Mouse (Mus musculus) hindbrain, embryonic 13.5 days (tissue): Measurements from ENCODE around the gene Casp3. TPM values are rescaled to one million over a fixed set of nuclear protein-coding genes. Genes with fewer than 3 reads are reported as not detected.

Experiments used
- ATAC-seq: fragments of 200-750 bp; cut with Nextera tagmentation; 2 replicates; pipeline ENCODE4 v1.8.0; 2017; ENCODE audit warnings: moderate TSS enrichment; ENCODE audit not compliant: low FRiP score
- H3K27ac ChIP-seq: fragments of 300-500 bp; sonication (generic); 2 replicates; pipeline ENCODE4 v1.5.1; 2015; ENCODE audit warnings: inconsistent platforms, mild to moderate bottlenecking, moderate library complexity
- H3K27me3 ChIP-seq: fragments of 300-500 bp; sonication (generic); 2 replicates; pipeline ENCODE4 v1.6.1; 2015; ENCODE audit warnings: mild to moderate bottlenecking, inconsistent platforms
- H3K36me3 ChIP-seq: fragments of 300-500 bp; sonication (generic); 2 replicates; pipeline ENCODE4 v1.6.1; 2015; ENCODE audit warnings: mild to moderate bottlenecking, inconsistent platforms
- H3K4me1 ChIP-seq: fragments of 300-500 bp; sonication (generic); replicated peaks from 2 replicates; pipeline ENCODE4 v1.6.1; 2015; ENCODE audit warnings: inconsistent platforms
- H3K4me2 ChIP-seq: fragments of 300-500 bp; sonication (generic); 2 replicates; pipeline ENCODE4 v1.6.1; 2015; ENCODE audit warnings: inconsistent platforms, mild to moderate bottlenecking, moderate library complexity
- H3K4me3 ChIP-seq: fragments of 300-500 bp; sonication (generic); 2 replicates; pipeline ENCODE4 v1.5.1; 2015; ENCODE audit warnings: mild to moderate bottlenecking, inconsistent platforms
- H3K9ac ChIP-seq: fragments of 300-500 bp; sonication (generic); 2 replicates; pipeline ENCODE4 v1.6.1; 2015; ENCODE audit warnings: mild to moderate bottlenecking, inconsistent platforms
- H3K9me3 ChIP-seq: fragments of 300-500 bp; sonication (generic); 2 replicates; pipeline ENCODE4 v1.6.1; 2016; ENCODE audit warnings: inconsistent platforms
- WGBS: fragments of 180-500 bp; shearing (Covaris S2); methylation state at CpG from one replicate; pipeline ENCODE4 v1.1.7; 2015; 5-methylcytosine and 5-hydroxymethylcytosine counted together
- polyA plus RNA-seq: library from polyadenylated mRNA; unstranded; fragments of >200 nt; fragmentation: Nextera tagmentation; extraction: Ambion mirVana; gene quantifications from 2 replicates; pipeline ENCODE4 v1.2.1, GENCODE M21; 2015

The Casp3 gene
- polyA plus RNA-seq, 1 experiment from 2014 or later = 203 TPM

GRCm38 (mm10) chr8:46613377-46613776 lies 3.7 kb upstream of the Casp3 start:
- no peak for ATAC-seq

GRCm38 (mm10) chr8:46615936-46616335 lies 1.2 kb upstream of the Casp3 start:
- no peaks in the 10 kb centered on the region for H3K27me3 ChIP-seq
- no peaks in the 10 kb centered on the region for H3K9me3 ChIP-seq
- H3K4me1 ChIP-seq = peaks cover 32% of the 10 kb centered on the region
- no peak overlapping the region for H3K9ac ChIP-seq
- no peak overlapping the region for H3K4me3 ChIP-seq
- H3K27ac ChIP-seq = 0 out of 2 replicates have a peak overlapping the region, but pooled peaks have one; percentile 96
- H3K36me3 ChIP-seq = no peaks in the 10 kb centered on the region
- peak overlapping the region; percentile 90 for H3K4me2 ChIP-seq
- no peak for ATAC-seq
- WGBS = 89% methylated on average over 8 of the region's 8 CpGs

More at GRCm38 (mm10) chr8:46613377-46613776, 3.7 kb upstream of the Casp3 start:
- Histone ChIP-seq H3K27ac (no peak overlapping the region), H3K27me3 (no peaks in the 10 kb centered on the region), H3K4me1 (peaks cover 12% of the 10 kb centered on the region), H3K9me3 (no peaks in the 10 kb centered on the region), H3K4me2 (no peak overlapping the region), H3K9ac (0 out of 2 replicates have a peak overlapping the region, but pooled peaks have one; percentile 2), H3K36me3 (no peaks in the 10 kb centered on the region; the same call in 1 of the 2 replicates), H3K4me3 (no peak overlapping the region)
- 80% methylated on average over 4 of the region's 4 CpGs for WGBS

DNA sequence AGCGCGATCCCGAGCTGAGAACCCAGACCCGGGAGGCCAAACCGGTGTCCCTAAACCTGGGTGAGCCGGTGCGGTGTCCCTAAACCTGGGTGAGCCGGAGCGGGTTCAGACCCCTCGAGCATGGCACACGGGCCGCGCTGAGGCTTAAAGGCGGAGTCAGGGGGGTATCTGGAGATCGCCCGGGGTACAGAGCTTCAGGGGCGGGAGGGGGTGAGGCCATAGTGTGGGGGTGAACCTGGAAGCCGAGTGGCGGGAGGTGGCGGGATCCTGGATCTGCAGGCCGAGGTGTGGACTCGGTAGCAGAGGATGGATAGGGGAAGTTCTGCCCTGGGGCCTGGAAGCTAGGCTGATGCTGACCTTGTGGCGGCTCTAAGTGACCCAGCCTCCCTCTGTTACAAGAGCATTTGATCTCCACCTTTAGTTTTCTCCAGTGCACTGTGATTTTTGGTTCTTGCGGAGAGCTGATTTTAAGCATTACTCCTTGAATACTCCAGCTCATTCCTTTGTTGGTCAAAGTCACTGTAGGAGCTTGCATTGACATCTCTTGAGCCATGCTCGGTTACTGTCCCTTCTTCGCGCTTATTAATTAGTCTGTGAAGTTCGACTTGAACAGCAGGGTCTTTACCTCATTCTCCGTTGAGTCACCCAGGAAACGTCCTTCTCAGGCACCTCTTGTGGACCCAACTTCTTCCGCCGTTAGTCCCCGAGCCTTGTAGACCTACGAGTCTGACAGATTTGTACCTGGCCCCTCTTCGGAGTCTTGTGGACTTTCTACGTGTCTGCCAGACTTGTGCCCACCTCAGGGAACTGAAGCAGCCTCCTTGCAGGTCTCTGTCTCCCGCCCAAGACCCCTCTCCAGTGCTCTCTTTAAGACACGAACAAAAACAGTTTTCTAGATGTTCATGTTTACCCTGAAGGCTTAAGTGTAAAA lies 864 bp downstream of the Casp3 start:
- H3K9ac ChIP-seq = peak overlapping the region; percentile 95
- H3K4me1 ChIP-seq = peaks cover 35% of the 10 kb centered on the region
- H3K27me3 ChIP-seq = no peaks in the 10 kb centered on the region
- H3K9me3 ChIP-seq = no peaks in the 10 kb centered on the region
- H3K4me2 ChIP-seq = peak overlapping the region; percentile 90
- peak overlapping the region; percentile 84 for H3K4me3 ChIP-seq
- H3K27ac ChIP-seq = peak overlapping the region; percentile 96
- ATAC-seq = no peak; the same call in 1 of the 2 replicates
- no peaks in the 10 kb centered on the region for H3K36me3 ChIP-seq
- WGBS = under 1% methylated on average over 38 of the region's 38 CpGs

DNA sequence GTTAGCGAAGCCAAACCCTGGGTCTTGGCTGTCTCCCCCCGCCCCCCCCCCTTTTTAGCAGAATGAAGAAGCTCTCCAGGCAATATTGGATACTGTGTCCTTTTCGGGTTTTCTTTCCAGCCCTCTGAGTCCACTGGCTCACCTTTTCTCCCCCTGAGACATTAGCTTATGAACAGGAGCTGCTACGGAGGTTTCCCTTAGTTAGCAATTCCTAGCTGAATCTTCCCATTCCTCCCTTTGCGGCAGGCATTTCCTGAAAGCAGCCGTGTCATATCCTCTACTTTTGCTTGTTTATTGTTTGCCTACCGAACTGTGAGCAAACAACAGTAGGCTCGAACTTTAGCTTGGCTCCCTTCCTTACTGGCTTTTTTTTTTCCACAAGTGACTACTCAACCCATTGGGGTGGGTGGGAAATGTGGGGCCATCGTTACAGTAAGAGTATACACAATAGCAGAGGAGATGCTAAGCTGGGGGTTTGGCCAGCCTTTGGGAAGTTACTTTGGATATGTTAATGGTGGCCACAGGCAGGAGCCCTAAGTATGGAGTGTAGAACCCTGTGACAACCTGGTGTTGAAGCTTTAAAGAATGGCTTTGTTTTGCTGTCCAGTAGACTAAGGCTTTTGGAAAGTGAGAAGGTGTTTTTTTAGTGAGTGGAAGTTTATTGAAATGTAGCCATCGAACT lies 1.7 kb downstream of the Casp3 start:
- ATAC-seq = no peak
- under 1% methylated on average over 10 of the region's 10 CpGs for WGBS
- peak overlapping the region; percentile 84 for H3K4me3 ChIP-seq
- H3K9ac ChIP-seq = peak overlapping the region; percentile 95
- H3K36me3 ChIP-seq = no peaks in the 10 kb centered on the region
- no peaks in the 10 kb centered on the region for H3K9me3 ChIP-seq
- H3K27ac ChIP-seq = no peak overlapping the region
- H3K27me3 ChIP-seq = no peaks in the 10 kb centered on the region
- peaks cover 36% of the 10 kb centered on the region for H3K4me1 ChIP-seq
- peak overlapping the region; percentile 90 for H3K4me2 ChIP-seq

- Histone ChIP-seq H3K9ac (no peak overlapping the region), H3K4me3 (no peak overlapping the region), H3K27ac (peak overlapping the region; percentile 55; the same call in 1 of the 2 replicates), H3K4me2 (no peak overlapping the region), H3K36me3 (no peaks in the 10 kb centered on the region), H3K9me3 (no peaks in the 10 kb centered on the region), H3K4me1 (peaks cover 34% of the 10 kb centered on the region), H3K27me3 (no peaks in the 10 kb centered on the region)
- 82% methylated on average over 9 of the region's 9 CpGs for WGBS
- ATAC-seq = no peak
These were observed 5.6 kb downstream of the Casp3 start for GRCm38 (mm10) chr8:46622446-46623270.

DNA sequence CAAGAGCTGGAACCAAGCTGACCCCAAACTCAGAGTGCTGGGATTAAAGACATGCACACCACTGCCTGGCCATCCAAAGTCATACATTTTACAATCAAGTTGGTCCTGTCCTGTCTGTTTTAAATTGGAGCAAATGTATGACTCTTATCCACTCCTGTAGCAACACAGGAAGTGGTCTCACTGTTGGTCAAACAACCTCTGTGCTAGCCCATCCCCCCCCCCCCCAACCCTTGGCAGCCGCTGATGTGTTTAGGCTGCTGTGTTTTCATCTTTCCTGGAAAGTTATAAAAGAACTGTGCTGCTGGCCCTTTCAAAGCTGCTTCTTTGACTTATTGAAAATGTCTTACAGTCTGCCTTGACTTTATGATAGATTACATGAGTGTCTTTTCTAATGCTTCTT lies 8.1 kb downstream of the Casp3 start:
- no peak overlapping the region for H3K4me3 ChIP-seq
- ATAC-seq = no peak
- H3K9ac ChIP-seq = no peak overlapping the region
- H3K27me3 ChIP-seq = no peaks in the 10 kb centered on the region
- peaks cover 17% of the 10 kb centered on the region; the same call in 1 of the 2 replicates for H3K4me1 ChIP-seq
- WGBS = 63% methylated on average over 1 of the region's 1 CpGs
- H3K36me3 ChIP-seq = peaks cover 11% of the 10 kb centered on the region
- no peak overlapping the region for H3K4me2 ChIP-seq
- H3K9me3 ChIP-seq = no peaks in the 10 kb centered on the region
- H3K27ac ChIP-seq = no peak overlapping the region

GRCm38 (mm10) chr8:46626642-46627041 lies 9.6 kb downstream of the Casp3 start:
- no peak overlapping the region for H3K27ac ChIP-seq
- H3K27me3 ChIP-seq = no peaks in the 10 kb centered on the region
- no peaks in the 10 kb centered on the region for H3K9me3 ChIP-seq
- WGBS = 96% methylated on average over 5 of the region's 5 CpGs
- H3K9ac ChIP-seq = no peak overlapping the region
- peaks cover 15% of the 10 kb centered on the region; the same call in 1 of the 2 replicates for H3K4me1 ChIP-seq
- H3K4me2 ChIP-seq = no peak overlapping the region
- no peak overlapping the region for H3K4me3 ChIP-seq
- H3K36me3 ChIP-seq = peaks cover 25% of the 10 kb centered on the region
- ATAC-seq = no peak

- Histone ChIP-seq H3K27ac (no peak overlapping the region), H3K4me3 (no peak overlapping the region), H3K9ac (no peak overlapping the region), H3K4me1 (peaks cover 11% of the 10 kb centered on the region; the same call in 1 of the 2 replicates), H3K9me3 (no peaks in the 10 kb centered on the region), H3K27me3 (no peaks in the 10 kb centered on the region), H3K36me3 (peaks cover 33% of the 10 kb centered on the region), H3K4me2 (no peak overlapping the region)
- 74% methylated on average over 7 of the region's 7 CpGs for WGBS
- ATAC-seq = no peak
These were observed 10.8 kb downstream of the Casp3 start for GRCm38 (mm10) chr8:46627881-46628280.

GRCm38 (mm10) chr8:46628645-46629044 lies 11.6 kb downstream of the Casp3 start:
- H3K4me2 ChIP-seq = no peak overlapping the region
- H3K27me3 ChIP-seq = no peaks in the 10 kb centered on the region
- ATAC-seq = no peak
- H3K9ac ChIP-seq = no peak overlapping the region
- H3K27ac ChIP-seq = no peak overlapping the region
- peaks cover 11% of the 10 kb centered on the region; the same call in 1 of the 2 replicates for H3K4me1 ChIP-seq
- H3K36me3 ChIP-seq = peaks cover 41% of the 10 kb centered on the region
- H3K4me3 ChIP-seq = no peak overlapping the region
- no peaks in the 10 kb centered on the region for H3K9me3 ChIP-seq
- 97% methylated on average over 1 of the region's 1 CpGs for WGBS

GRCm38 (mm10) chr8:46630422-46630821 lies 13.3 kb downstream of the Casp3 start:
- ATAC-seq = no peak

GRCm38 (mm10) chr8:46630932-46631331 lies 13.8 kb downstream of the Casp3 start:
- Histone ChIP-seq H3K4me2 (no peak overlapping the region), H3K9ac (no peak overlapping the region), H3K36me3 (peaks cover 63% of the 10 kb centered on the region), H3K27ac (no peak overlapping the region), H3K9me3 (no peaks in the 10 kb centered on the region), H3K4me1 (0 out of 2 replicates have a peak, but pooled peaks cover 3% of the 10 kb centered on the region), H3K27me3 (no peaks in the 10 kb centered on the region), H3K4me3 (no peak overlapping the region)
- no peak for ATAC-seq
- 92% methylated on average over 4 of the region's 4 CpGs for WGBS

More at GRCm38 (mm10) chr8:46630422-46630821, 13.3 kb downstream of the Casp3 start:
- Histone ChIP-seq H3K27me3 (no peaks in the 10 kb centered on the region), H3K9me3 (no peaks in the 10 kb centered on the region), H3K36me3 (peaks cover 58% of the 10 kb centered on the region), H3K4me1 (0 out of 2 replicates have a peak, but pooled peaks cover 3% of the 10 kb centered on the region), H3K4me3 (no peak overlapping the region), H3K27ac (no peak overlapping the region), H3K4me2 (no peak overlapping the region), H3K9ac (no peak overlapping the region)
- 97% methylated on average over 3 of the region's 3 CpGs for WGBS
